Mouse (Mus musculus): ENCODE measurements around the gene Arfgap2.

Gene Arfgap2

DNA sequence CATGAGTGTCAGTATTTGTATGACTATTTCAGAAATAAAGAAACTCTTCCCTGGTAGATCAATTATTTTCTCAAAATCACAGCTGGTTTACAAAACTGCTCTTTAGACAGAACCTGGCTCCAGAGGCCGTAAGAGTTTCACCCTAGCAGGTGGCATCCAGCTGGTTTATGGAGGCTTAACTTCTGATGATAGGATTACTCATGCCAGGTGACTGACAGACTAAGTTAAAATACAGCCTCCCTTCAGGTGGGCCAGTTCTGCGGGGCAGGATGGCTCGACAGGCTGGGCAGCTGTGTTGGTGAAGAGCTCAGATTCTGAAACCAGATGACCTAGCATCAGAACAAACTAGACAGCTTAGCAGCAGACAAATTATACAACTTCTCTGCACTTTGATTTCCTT, 44.8 kb downstream of the Arfgap2 start:
- DNase-seq = no peak

DNA sequence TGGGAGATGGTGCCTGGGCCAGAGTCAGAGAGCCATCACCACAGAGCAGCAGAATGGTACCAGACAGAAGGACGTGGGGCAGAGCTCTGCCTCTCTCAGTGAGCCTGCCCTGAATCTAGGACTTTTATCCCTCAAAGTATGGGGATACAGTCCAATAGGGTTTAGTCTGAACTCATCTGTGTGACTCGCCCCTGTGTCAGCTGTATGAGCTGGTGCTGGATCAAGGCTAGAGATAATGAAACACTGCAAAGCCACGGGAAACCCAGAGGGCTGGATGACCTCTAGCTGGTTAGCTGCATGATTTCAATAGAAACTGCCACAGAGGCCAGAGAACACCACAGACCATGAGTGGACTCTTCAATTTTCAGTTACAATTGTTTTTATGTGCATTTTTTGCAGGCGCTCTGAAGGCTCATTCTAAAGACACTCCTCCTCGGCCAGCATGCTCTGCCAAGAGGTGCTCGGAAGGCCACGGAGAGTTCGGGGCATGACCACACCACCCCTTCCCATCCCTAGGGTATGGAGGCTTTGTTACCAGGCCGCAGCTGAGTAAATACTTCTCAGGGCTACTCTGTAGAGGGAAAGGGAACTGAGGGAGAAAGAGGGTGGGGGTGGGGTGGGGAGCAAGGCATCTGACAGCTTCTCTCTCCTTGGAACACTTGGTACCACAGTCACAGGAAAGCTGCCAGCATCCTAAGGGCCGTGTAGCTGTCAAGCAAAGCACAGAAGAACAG, 48.0 kb downstream of the Arfgap2 start:
- peak in 1 of 2 experiments; percentile 36 for DNase-seq

- no peak for DNase-seq
Observed at GRCm38 (mm10) chr2:91314184-91314583, 49.4 kb downstream of the Arfgap2 start.

GRCm38 (mm10) chr2:91320559-91321529, 56.1 kb downstream of the Arfgap2 start:
- DNase-seq = no peak

DNA sequence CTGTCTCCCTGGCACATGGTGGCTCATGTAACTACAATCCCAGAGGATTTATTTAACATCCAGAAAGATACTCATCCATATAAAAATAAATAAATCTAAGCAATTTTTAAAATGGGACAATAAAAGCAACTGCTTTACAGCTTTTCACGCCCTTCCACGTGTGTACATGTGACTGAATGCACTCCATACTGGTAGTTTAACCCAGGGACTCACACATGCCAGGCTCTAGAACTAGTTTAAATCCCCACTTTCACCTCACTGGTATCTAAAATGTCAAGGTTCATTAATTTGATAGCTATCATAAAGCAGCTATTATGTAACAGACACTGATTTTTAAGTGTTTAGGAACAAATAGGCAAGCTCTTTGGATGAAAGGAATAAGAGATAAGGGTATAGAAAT, 57.1 kb downstream of the Arfgap2 start:
- DNase-seq = no peak

GRCm38 (mm10) chr2:91322490-91322889, 57.7 kb downstream of the Arfgap2 start:
- no peak for DNase-seq

DNA sequence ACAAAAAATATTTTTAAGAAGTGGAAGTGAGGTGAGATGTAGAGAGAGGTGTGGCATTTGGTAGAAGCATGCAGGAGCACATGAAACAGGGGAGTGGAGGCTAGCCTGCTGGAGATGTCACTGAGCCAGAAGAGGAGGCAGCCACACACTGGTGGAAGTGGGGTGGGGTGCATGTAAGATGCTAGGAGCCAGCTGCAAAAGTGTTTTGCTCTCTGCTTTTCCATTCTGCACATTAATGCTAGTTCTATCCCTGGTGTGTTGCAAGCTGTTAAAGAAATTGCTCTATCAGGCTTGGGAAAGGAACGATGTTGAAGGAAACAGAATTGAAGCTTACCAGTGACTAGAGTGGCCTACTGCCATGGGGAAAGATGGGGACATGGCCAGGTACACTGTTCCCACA, 59.6 kb downstream of the Arfgap2 start:
- DNase-seq = no peak

- DNase-seq = peak in 1 of 2 experiments; percentile 37
Observed at GRCm38 (mm10) chr2:91324761-91325421, 60.1 kb downstream of the Arfgap2 start.
